Mouse (Mus musculus) ES-E14 (cell line): Measurements from ENCODE around the gene Gm21974.

ENCODE experiments used
- CHD2 ChIP-seq: IDR thresholded peaks from 2 replicates; pipeline ENCODE4 v1.6.1; 2014; ENCODE audit warnings: mild to moderate bottlenecking, low read depth, low read length, inconsistent platforms
- HCFC1 ChIP-seq: IDR thresholded peaks from 2 replicates; pipeline ENCODE4 v1.6.1; 2012; ENCODE audit warnings: low read length, inconsistent platforms, borderline replicate concordance; ENCODE audit not compliant: insufficient read depth
- MAFK ChIP-seq: IDR thresholded peaks from 2 replicates; pipeline ENCODE4 v1.6.1; 2014; ENCODE audit warnings: mild to moderate bottlenecking, low read depth, low read length, inconsistent platforms; ENCODE audit not compliant: insufficient read depth
- ZC3H11A ChIP-seq: IDR thresholded peaks from 2 replicates; pipeline ENCODE4 v1.6.1; 2012; ENCODE audit warnings: low read depth, mild to moderate bottlenecking, inconsistent platforms, low read length, borderline replicate concordance
- ZNF384 ChIP-seq: IDR thresholded peaks from 2 replicates; pipeline ENCODE4 v1.6.1; 2012; ENCODE audit warnings: low read depth, low read length, inconsistent platforms

DNA sequence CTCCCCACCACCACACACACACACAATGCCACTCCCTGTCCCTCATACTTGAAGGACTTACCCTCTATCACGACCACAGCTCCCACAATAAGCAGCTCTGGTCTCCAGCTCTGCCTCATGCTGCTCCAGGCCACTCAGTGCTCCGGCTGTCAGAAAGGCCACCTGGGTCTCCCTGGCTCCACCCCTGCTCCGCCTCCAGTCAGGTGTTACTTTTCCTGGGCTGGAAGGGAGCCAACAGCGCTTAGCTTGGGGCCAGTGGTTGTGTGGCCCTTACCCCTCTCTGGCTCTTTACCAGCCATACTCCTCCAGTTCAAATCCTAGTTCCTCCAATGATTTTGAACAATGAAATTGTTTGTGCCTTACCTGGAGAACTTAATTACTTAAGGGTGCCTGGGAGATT is 4.5 kb downstream of the Gm21974 start, which contains the start of gene Prss53:
- TF ChIP-seq ZNF384 (no peak), ZC3H11A (no peak), CHD2 (no peak), HCFC1 (no peak), MAFK (no peak)
